Mouse (Mus musculus) liver, adult (tissue): ENCODE results near the gene Gm21677.
"Not testable (repeated sequence)": the region's sequence is repeated elsewhere in the genome, so short reads cannot be mapped to it uniquely, and the experiment has no call there.

ENCODE experiments used
- GATA4 ChIP-seq: IDR thresholded peaks from 2 replicates; pipeline ENCODE4 v1.6.1; 2014; ENCODE audit warnings: mild to moderate bottlenecking, low read length; ENCODE audit not compliant: insufficient replicate concordance

The Gm21677 gene

GRCm38 (mm10) chrY:3306349-3306748 is at the start of gene Gm21677:
TSS of gene Gm21677 (minus strand) at chrY:3306449.
- not testable (repeated sequence) for TF ChIP-seq GATA4

- TF ChIP-seq GATA4, result not testable (repeated sequence)
These were observed 39.0 kb upstream of the Gm21677 start, which contains the start of gene Gm21693 for GRCm38 (mm10) chrY:3345229-3345628. TSS of gene Gm21693 (minus strand) at chrY:3345329.
